Mouse (Mus musculus) MEL (cell line): ENCODE measurements around the gene Lama5. TPM values are rescaled to one million over a fixed set of nuclear protein-coding genes. Genes with fewer than 3 reads are reported as not detected.

ENCODE experiments used
- DNase-seq: peaks from one replicate; pipeline ENCODE4 v3.0.0; 2011; ENCODE audit warnings: low read depth, low spot score
- H3K27ac ChIP-seq: 2 replicates; pipeline ENCODE4 v1.5.1; 2012; ENCODE audit warnings: low read depth, mild to moderate bottlenecking, control low read depth, low read length, moderate library complexity; ENCODE audit not compliant: control insufficient read depth
- H3K27me3 ChIP-seq, 2 experiments: fragments of 150-350 bp in 1 of 2; sonication (generic) in 1 of 2; 2 replicates each; pipeline ENCODE4 v1.6.1; 2012; ENCODE audit warnings: low read length in 2 of 2, mild to moderate bottlenecking in 2 of 2, improper control_type of control experiment in 1 of 2, moderate library complexity in 1 of 2; ENCODE audit not compliant: insufficient read depth in 2 of 2, control insufficient read depth in 1 of 2
- H3K36me3 ChIP-seq, 2 experiments: 2 replicates each; pipeline ENCODE4 v1.6.1; 2012 to 2014; ENCODE audit warnings: low read length in 2 of 2, improper control_type of control experiment in 1 of 2, inconsistent platforms in 1 of 2, mild to moderate bottlenecking in 1 of 2; ENCODE audit not compliant: insufficient read depth in 2 of 2, control insufficient read depth in 1 of 2
- H3K4me1 ChIP-seq, 2 experiments: fragments of 150-350 bp in 1 of 2; sonication (generic) in 1 of 2; 2 replicates each; pipeline ENCODE4 v1.6.1; 2012; ENCODE audit warnings: low read length in 2 of 2, improper control_type of control experiment in 1 of 2, mild to moderate bottlenecking in 1 of 2; ENCODE audit not compliant: insufficient read depth in 2 of 2, control insufficient read depth in 1 of 2
- H3K4me3 ChIP-seq, 2 experiments: fragments of 150-350 bp in 1 of 2; sonication (generic) in 1 of 2; 2 replicates each; pipeline ENCODE4 v1.5.1; 2012; ENCODE audit warnings: low read depth in 2 of 2, low read length in 2 of 2, mild to moderate bottlenecking in 2 of 2, moderate library complexity in 2 of 2, control low read depth in 1 of 2, improper control_type of control experiment in 1 of 2; ENCODE audit not compliant: control insufficient read depth in 1 of 2, insufficient read depth in 1 of 2
- H3K79me2 ChIP-seq: 2 replicates; pipeline ENCODE4 v1.6.1; 2012; ENCODE audit warnings: mild to moderate bottlenecking, low read length, moderate library complexity; ENCODE audit not compliant: control insufficient read depth, poor library complexity, insufficient read depth
- H3K9ac ChIP-seq: 2 replicates; pipeline ENCODE4 v1.6.1; 2012; ENCODE audit warnings: low read depth, mild to moderate bottlenecking, control low read depth, low read length, moderate library complexity; ENCODE audit not compliant: control insufficient read depth, poor library complexity, severe bottlenecking
- H3K9me3 ChIP-seq: fragments of 150-350 bp; sonication (generic); replicated peaks from 2 replicates; pipeline ENCODE4 v1.6.1; 2012; ENCODE audit warnings: mild to moderate bottlenecking, low read length, improper control_type of control experiment, moderate library complexity; ENCODE audit not compliant: insufficient read depth
- BHLHE40 ChIP-seq: IDR thresholded peaks from 2 replicates; pipeline ENCODE4 v1.6.1; 2012; ENCODE audit warnings: low read depth, mild to moderate bottlenecking, inconsistent platforms, low read length, improper control_type of control experiment, borderline replicate concordance
- CHD2 ChIP-seq: IDR thresholded peaks from 2 replicates; pipeline ENCODE4 v1.6.1; 2011; ENCODE audit warnings: low read length, improper control_type of control experiment
- CTCF ChIP-seq, 3 experiments: IDR thresholded peaks in 2 of 3; conservative IDR thresholded peaks in 1 of 3; 2 replicates each; pipeline ENCODE4 v1.5.1; 2011 to 2012; ENCODE audit warnings: low read length in 3 of 3, low read depth in 2 of 3, mild to moderate bottlenecking in 2 of 3, improper control_type of control experiment in 1 of 3, inconsistent platforms in 1 of 3, mixed read lengths in 1 of 3, moderate library complexity in 1 of 3; ENCODE audit not compliant: control insufficient read depth in 1 of 3, insufficient read depth in 1 of 3, poor library complexity in 1 of 3, severe bottlenecking in 1 of 3
- E2F4 ChIP-seq: IDR thresholded peaks from 2 replicates; pipeline ENCODE4 v1.6.1; 2011; ENCODE audit warnings: low read depth, low read length, improper control_type of control experiment, borderline replicate concordance
- GABPA ChIP-seq: IDR thresholded peaks from 2 replicates; pipeline ENCODE4 v1.6.1; 2012; ENCODE audit warnings: low read depth, mild to moderate bottlenecking, inconsistent platforms, low read length, improper control_type of control experiment, moderate library complexity
- JUND ChIP-seq: IDR thresholded peaks from 2 replicates; pipeline ENCODE4 v1.6.1; 2011; ENCODE audit warnings: low read depth, mild to moderate bottlenecking, improper control_type of control experiment, low read length
- KAT2A ChIP-seq: conservative IDR thresholded peaks from 2 replicates; pipeline ENCODE4 v1.6.1; 2012; ENCODE audit warnings: low read depth, low read length, improper control_type of control experiment, inconsistent platforms
- MEF2A ChIP-seq: IDR thresholded peaks from 2 replicates; pipeline ENCODE4 v1.6.1; 2014; ENCODE audit warnings: low read depth, mild to moderate bottlenecking, inconsistent platforms, low read length, improper control_type of control experiment; ENCODE audit not compliant: poor library complexity, insufficient replicate concordance, severe bottlenecking; ENCODE audit errors: extremely low read depth
- MXI1 ChIP-seq: IDR thresholded peaks from 2 replicates; pipeline ENCODE4 v1.6.1; 2011; ENCODE audit warnings: mild to moderate bottlenecking, low read depth, low read length, improper control_type of control experiment
- NRF1 ChIP-seq: IDR thresholded peaks from 2 replicates; pipeline ENCODE4 v1.6.1; 2014; ENCODE audit warnings: low read depth, mild to moderate bottlenecking, inconsistent platforms, low read length, improper control_type of control experiment, moderate library complexity; ENCODE audit not compliant: poor library complexity, insufficient read depth, severe bottlenecking
- POLR2A ChIP-seq, 2 experiments: IDR thresholded peaks; 2 replicates each; pipeline ENCODE4 v1.6.1; 2011 to 2012; ENCODE audit warnings: low read length in 2 of 2, mild to moderate bottlenecking in 2 of 2, control low read depth in 1 of 2, improper control_type of control experiment in 1 of 2, low read depth in 1 of 2, moderate library complexity in 1 of 2; ENCODE audit not compliant: control insufficient read depth in 1 of 2, insufficient read depth in 1 of 2, poor library complexity in 1 of 2
- SIN3A ChIP-seq: IDR thresholded peaks from 2 replicates; pipeline ENCODE4 v1.6.1; 2012; ENCODE audit warnings: low read length, improper control_type of control experiment, inconsistent platforms
- TAL1 ChIP-seq: IDR thresholded peaks from 2 replicates; pipeline ENCODE4 v1.6.1; 2012; ENCODE audit warnings: mild to moderate bottlenecking, inconsistent platforms, low read length, moderate library complexity, mixed read lengths
- USF1 ChIP-seq: IDR thresholded peaks from 2 replicates; pipeline ENCODE4 v1.6.1; 2014; ENCODE audit warnings: low read depth, mild to moderate bottlenecking, inconsistent platforms, low read length, improper control_type of control experiment, moderate library complexity
- ZMIZ1 ChIP-seq: IDR thresholded peaks from 2 replicates; pipeline ENCODE4 v1.6.1; 2012; ENCODE audit warnings: low read depth, mild to moderate bottlenecking, inconsistent platforms, low read length, improper control_type of control experiment, moderate library complexity
- polyA plus RNA-seq, 2 experiments: library from polyadenylated mRNA; stranded (reverse) in 1 of 2; unstranded in 1 of 2; fragments of >175 nt in 1 of 2; fragments of >200 nt in 1 of 2; gene quantifications; 2 replicates each; pipeline versions ENCODE4 v1.2.1 to v1.2.4; 2012; ENCODE audit warnings: low replicate concordance in 2 of 2, low read depth in 1 of 2; ENCODE audit not compliant: insufficient read length in 2 of 2, insufficient read depth in 1 of 2, missing spikeins in 1 of 2
- total RNA-seq: library from RNA; depleted of rRNA; stranded (reverse); fragments of 300-350 nt; gene quantifications from 2 replicates; pipeline ENCODE4 v1.2.3, GENCODE M21; 2012

Gene Lama5
- total and polyA plus RNA-seq, 3 experiments = 6.1 to 14.6 TPM; not detected in 1

DNA sequence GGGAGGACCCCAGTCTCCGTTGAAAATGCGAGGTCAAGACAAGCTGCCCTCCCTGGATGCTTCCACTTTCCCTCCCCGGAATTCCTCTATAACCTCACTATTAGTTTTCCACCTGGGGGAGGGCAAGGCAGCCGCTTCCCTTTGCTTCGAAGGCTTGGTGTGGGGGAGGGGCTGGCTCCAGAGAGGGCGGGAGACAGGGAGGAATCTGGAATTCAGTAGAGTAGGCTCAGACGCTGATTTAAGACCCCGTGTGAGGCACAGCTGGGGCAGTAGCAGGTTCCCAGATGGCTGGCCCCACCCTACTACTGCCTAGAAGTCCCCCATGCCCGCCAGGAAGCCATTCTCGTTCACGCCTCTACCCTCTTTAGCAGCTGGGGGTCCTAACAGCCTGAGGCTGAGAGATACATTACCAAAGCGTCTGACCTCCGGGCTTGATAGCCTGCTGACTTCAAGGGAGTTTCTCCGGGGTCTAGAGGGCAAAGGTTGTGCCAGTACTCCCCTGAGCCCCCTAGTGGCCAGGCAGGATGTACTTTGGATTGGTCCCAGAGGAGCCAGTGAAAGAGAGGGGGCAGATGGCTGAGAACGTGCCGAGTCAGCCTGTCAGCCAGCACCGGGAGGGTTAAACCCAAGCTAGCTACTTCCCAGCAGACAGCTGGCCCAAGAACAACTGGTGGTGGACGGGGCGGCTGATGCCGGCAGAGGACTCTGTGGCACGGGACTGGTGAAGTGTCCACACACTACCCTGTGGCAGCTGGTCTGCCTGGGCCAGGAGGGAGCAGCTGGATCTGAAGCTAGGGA, 1.8 kb upstream of the Lama5 start:
- peaks cover 0 to 16% of the 10 kb centered on the region in 2 experiments; a peak in 1 of 4 replicates for H3K4me1 ChIP-seq
- H3K9me3 ChIP-seq = no peaks in the 10 kb centered on the region
- no peaks in the 10 kb centered on the region for H3K27me3 ChIP-seq
- H3K4me3 ChIP-seq = peak overlapping the region; percentile 1 to 48; a peak in 1 of 4 replicates
- peaks cover 1% of the 10 kb centered on the region; the same call in 1 of the 2 replicates for H3K79me2 ChIP-seq
- H3K27ac ChIP-seq = no peak overlapping the region
- peak; percentile 26 for DNase-seq
- H3K9ac ChIP-seq = no peak overlapping the region; the same call in 1 of the 2 replicates
- TF ChIP-seq CTCF (IDR thresholded peaks at IDR 0.05 in 2 of 3, conservative IDR thresholded peaks at IDR 0.05 in 1 of 3; ENCODE audit: control insufficient read depth in 1 of 3, insufficient read depth in 1 of 3, low read depth in 2 of 3, low read length in 3 of 3, poor library complexity in 1 of 3, severe bottlenecking in 1 of 3) = peak; percentile 48 to 61 (median 54)
- TF ChIP-seq E2F4 = no peak
- no peaks in the 10 kb centered on the region; a peak in 1 of 4 replicates for H3K36me3 ChIP-seq

- peak overlapping the region; percentile 66 for H3K9ac ChIP-seq
- TF ChIP-seq MXI1 (peak; percentile 44; the same call in 1 of the 2 replicates), ZMIZ1 (no peak), BHLHE40 (peak; percentile 52; the same call in 1 of the 2 replicates), USF1 (peak; percentile 73)
- TF ChIP-seq, all 39 proteins: peak for 3
- no peaks in the 10 kb centered on the region for H3K9me3 ChIP-seq
- H3K36me3 ChIP-seq = no peaks in the 10 kb centered on the region; a peak in 1 of 4 replicates
- H3K27ac ChIP-seq = no peak overlapping the region
- H3K79me2 ChIP-seq = peaks cover 1% of the 10 kb centered on the region; the same call in 1 of the 2 replicates
- H3K4me3 ChIP-seq = peak overlapping the region; percentile 71 to 87
- peak; percentile 50 for DNase-seq
- no peaks in the 10 kb centered on the region for H3K27me3 ChIP-seq
- peaks cover 0 to 21% of the 10 kb centered on the region in 2 experiments; a peak in 1 of 4 replicates for H3K4me1 ChIP-seq
Measured at GRCm38 (mm10) chr2:180225044-180225761, 456 bp downstream of the Lama5 start.

DNA sequence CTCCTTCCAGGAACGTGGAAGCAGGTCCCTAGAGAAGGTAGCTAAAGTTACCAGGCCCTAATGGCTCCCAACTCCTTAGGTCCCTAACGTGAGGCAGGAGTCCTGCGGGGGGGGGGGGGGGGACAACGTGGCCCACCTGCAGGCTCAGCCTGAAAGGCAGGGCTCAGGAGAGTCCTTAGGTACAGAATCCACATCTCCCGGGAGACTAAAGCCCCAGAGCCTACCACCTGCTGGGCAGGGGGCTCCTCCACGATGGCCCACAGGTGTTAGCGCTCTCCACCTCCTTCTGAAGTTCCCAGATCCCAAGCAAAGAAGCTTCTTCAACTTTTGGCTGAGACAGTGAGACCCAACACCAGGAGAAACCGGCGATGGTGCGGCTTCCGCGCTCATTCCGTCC, 1.0 kb downstream of the Lama5 start:
- no peaks in the 10 kb centered on the region for H3K9me3 ChIP-seq
- no peaks in the 10 kb centered on the region for H3K27me3 ChIP-seq
- no peak for DNase-seq
- no peaks in the 10 kb centered on the region; a peak in 1 of 4 replicates for H3K36me3 ChIP-seq
- peaks cover 1% of the 10 kb centered on the region; the same call in 1 of the 2 replicates for H3K79me2 ChIP-seq
- no peak overlapping the region for H3K27ac ChIP-seq
- H3K4me1 ChIP-seq = peaks cover 0 to 21% of the 10 kb centered on the region in 2 experiments; a peak in 1 of 4 replicates
- TF ChIP-seq MEF2A (no peak), SIN3A (no peak), JUND (no peak), POLR2A (IDR thresholded peaks at IDR 0.05; ENCODE audit: control insufficient read depth in 1 of 2, insufficient read depth in 1 of 2, low read depth in 1 of 2, low read length in 2 of 2, poor library complexity in 1 of 2) (no peak), TAL1 (no peak), GABPA (no peak), KAT2A (no peak), NRF1 (no peak), CHD2 (no peak), USF1 (no peak)
- TF ChIP-seq, all 39 proteins: peak for 0
- Histone ChIP-seq H3K4me3 (peak overlapping the region; percentile 71 to 87), H3K9ac (peak overlapping the region; percentile 66)
